Mouse (Mus musculus) common myeloid progenitor, adult 5-6 weeks (primary cell): ENCODE data around the gene Ciao1. TPM values are rescaled to one million over a fixed set of nuclear protein-coding genes. Genes with fewer than 3 reads are reported as not detected.
"Not testable (repeated sequence)": the region's sequence is repeated elsewhere in the genome, so short reads cannot be mapped to it uniquely, and the experiment has no call there.

ENCODE experiments used
- ATAC-seq: replicated peaks from 2 replicates; pipeline ENCODE4 v1.8.0; 2016; ENCODE audit warnings: low read depth, mild to moderate bottlenecking, moderate TSS enrichment, inconsistent platforms; ENCODE audit not compliant: poor library complexity, severe bottlenecking
- total RNA-seq: library from RNA; stranded (forward); fragments of 200-1000, 187-1606 nt; gene quantifications from 2 replicates; pipeline ENCODE4 v1.2.3, GENCODE M21; 2017

The Ciao1 gene
- total RNA-seq, result 21.1 and 36.1 TPM in 2 replicates

- ATAC-seq, result peak; percentile 96
Measured at GRCm38 (mm10) chr2:127247592-127248333, at the start of gene Ciao1, which contains the start of gene Tmem127. Ciao1 (minus strand) TSS chr2:127247816. Tmem127 (plus strand) TSS chr2:127247908.

GRCm38 (mm10) chr2:127297001-127297805, 49.6 kb upstream of the Ciao1 start:
- ATAC-seq, result no peak

- no peak for ATAC-seq
Measured at GRCm38 (mm10) chr2:127292250-127292649, 44.6 kb upstream of the Ciao1 start.

GRCm38 (mm10) chr2:127278162-127278561, 30.5 kb upstream of the Ciao1 start:
- no peak for ATAC-seq

GRCm38 (mm10) chr2:127275551-127276320, 28.1 kb upstream of the Ciao1 start:
- ATAC-seq, result no peak

- no peak for ATAC-seq
Measured at GRCm38 (mm10) chr2:127274590-127274989, 27.0 kb upstream of the Ciao1 start.

GRCm38 (mm10) chr2:127272806-127273205, 25.2 kb upstream of the Ciao1 start:
- ATAC-seq, result no peak

GRCm38 (mm10) chr2:127272049-127272448, 24.4 kb upstream of the Ciao1 start:
- ATAC-seq, result not testable (repeated sequence)

GRCm38 (mm10) chr2:127271042-127271515, 23.5 kb upstream of the Ciao1 start:
- ATAC-seq, result no peak

GRCm38 (mm10) chr2:127270300-127271041, 22.9 kb upstream of the Ciao1 start:
- peak; percentile 68 for ATAC-seq

- peak; percentile 96 for ATAC-seq
Measured at GRCm38 (mm10) chr2:127269491-127270299, 22.1 kb upstream of the Ciao1 start, which contains the start of gene Stard7. Stard7 (plus strand) TSS chr2:127270218.

- no peak for ATAC-seq
Measured at GRCm38 (mm10) chr2:127267854-127268253, 20.2 kb upstream of the Ciao1 start.

- no peak for ATAC-seq
Measured at GRCm38 (mm10) chr2:127262480-127262879, 14.9 kb upstream of the Ciao1 start.

- no peak for ATAC-seq
Measured at GRCm38 (mm10) chr2:127259340-127259739, 11.7 kb upstream of the Ciao1 start.

GRCm38 (mm10) chr2:127255294-127255693, 7.7 kb upstream of the Ciao1 start:
- ATAC-seq, result no peak

GRCm38 (mm10) chr2:127254604-127255134, 7.1 kb upstream of the Ciao1 start:
- ATAC-seq, result no peak

GRCm38 (mm10) chr2:127252787-127253186, 5.2 kb upstream of the Ciao1 start:
- no peak for ATAC-seq

GRCm38 (mm10) chr2:127251880-127252527, 4.4 kb upstream of the Ciao1 start:
- ATAC-seq, result no peak
